Mouse (Mus musculus) lung, adult 18-20 months (tissue): Measurements from ENCODE around the gene Gzma.
A peak's percentile ranks its signal among the peaks of the same experiment; 100 is the strongest.

Source experiments
- DNase-seq, 2 experiments: peaks; one replicate each; pipeline ENCODE4 v3.0.0; 2022; ENCODE audit warnings: mixed read lengths in 2 of 2

Gzma gene

GRCm38 (mm10) chr13:113100879-113101278, at the start of gene Gzma:
Gzma (minus strand) TSS chr13:113100981.
- DNase-seq: no peak

GRCm38 (mm10) chr13:113139597-113139996, 38.8 kb upstream of the Gzma start:
- DNase-seq: no peak

GRCm38 (mm10) chr13:113129974-113130373, 29.2 kb upstream of the Gzma start:
- no peak for DNase-seq

GRCm38 (mm10) chr13:113121326-113121725, 20.5 kb upstream of the Gzma start:
- DNase-seq: no peak

GRCm38 (mm10) chr13:113120324-113121237, 19.8 kb upstream of the Gzma start:
- no peak for DNase-seq

- peak; percentile 7 to 14 for DNase-seq
These were observed 18.2 kb upstream of the Gzma start for GRCm38 (mm10) chr13:113118977-113119376.

GRCm38 (mm10) chr13:113104759-113105158, 4.0 kb upstream of the Gzma start:
- no peak for DNase-seq

GRCm38 (mm10) chr13:113101804-113102203, 1.0 kb upstream of the Gzma start:
- DNase-seq: no peak

- no peak for DNase-seq
These were observed 2.4 kb downstream of the Gzma start for GRCm38 (mm10) chr13:113098406-113098805.

- no peak for DNase-seq
These were observed 3.8 kb downstream of the Gzma start for GRCm38 (mm10) chr13:113097011-113097410.

- no peak for DNase-seq
These were observed 6.2 kb downstream of the Gzma start for GRCm38 (mm10) chr13:113094618-113095017.

- no peak for DNase-seq
These were observed 10.3 kb downstream of the Gzma start for GRCm38 (mm10) chr13:113090489-113090888.

GRCm38 (mm10) chr13:113087226-113088017, 13.4 kb downstream of the Gzma start:
- no peak for DNase-seq

GRCm38 (mm10) chr13:113084732-113085131, 16.0 kb downstream of the Gzma start:
- DNase-seq: no peak

GRCm38 (mm10) chr13:113082101-113082500, 18.7 kb downstream of the Gzma start:
- DNase-seq: no peak

- DNase-seq: no peak
These were observed 21.8 kb downstream of the Gzma start for GRCm38 (mm10) chr13:113079021-113079420.

- DNase-seq: no peak
These were observed 36.2 kb downstream of the Gzma start for GRCm38 (mm10) chr13:113064542-113064941.

GRCm38 (mm10) chr13:113061746-113062145, 39.0 kb downstream of the Gzma start:
- no peak for DNase-seq

GRCm38 (mm10) chr13:113055826-113056225, 45.0 kb downstream of the Gzma start:
- no peak for DNase-seq

- no peak for DNase-seq
These were observed 46.6 kb downstream of the Gzma start for GRCm38 (mm10) chr13:113054230-113054629.

- DNase-seq: no peak
These were observed 53.1 kb downstream of the Gzma start for GRCm38 (mm10) chr13:113047647-113048046.

GRCm38 (mm10) chr13:113047018-113047417, 53.8 kb downstream of the Gzma start:
- DNase-seq: no peak

GRCm38 (mm10) chr13:113046211-113046883, 54.4 kb downstream of the Gzma start, which contains the start of gene Gpx8:
Gpx8 (minus strand) TSS chr13:113046410.
- peak; percentile 50 to 69 for DNase-seq
